Mouse (Mus musculus): ENCODE data around the gene Prss22. TPM values are rescaled to one million over a fixed set of nuclear protein-coding genes. Genes with fewer than 3 reads are reported as not detected.
A peak's percentile ranks its signal among the peaks of the same experiment; 100 is the strongest.
"Not testable (repeated sequence)": the region's sequence is repeated elsewhere in the genome, so short reads cannot be mapped to it uniquely, and the experiment has no call there.

Prss22 gene
- polyA plus RNA-seq, 1 experiment from 2014 or later = not detected

DNA sequence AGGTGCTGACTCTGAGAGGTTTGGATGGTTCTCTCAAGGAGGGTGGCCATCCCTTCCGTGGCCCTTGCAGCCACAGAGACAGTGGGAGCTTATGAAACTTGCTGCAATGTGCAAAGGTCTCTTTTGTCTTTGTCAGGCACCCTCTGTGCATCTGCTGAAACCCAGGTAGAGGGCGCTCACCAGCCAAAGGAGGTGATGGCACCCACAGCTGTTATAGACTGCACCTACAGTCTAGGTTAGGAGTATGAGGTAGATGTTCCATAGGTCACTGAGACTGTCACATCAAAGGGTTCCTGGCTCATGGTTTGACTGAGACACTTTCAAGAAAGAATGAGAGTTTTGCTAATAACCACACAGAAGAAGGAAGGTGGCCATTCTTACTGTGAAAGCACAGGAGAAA is 29.1 kb downstream of the Prss22 start:
- Histone ChIP-seq H3K9ac (ENCODE audit: low read length) (no peak overlapping the region), H3K4me3 (ENCODE audit: low read length) (no peak overlapping the region), H3K36me3 (ENCODE audit: control insufficient read depth, insufficient read depth) (no peaks in the 10 kb centered on the region), H3K27ac (ENCODE audit: low read length) (no peak overlapping the region), H3K27me3 (ENCODE audit: control insufficient read depth, insufficient read depth, low read length) (no peaks in the 10 kb centered on the region), H3K4me1 (ENCODE audit: control insufficient read depth, insufficient read depth, low read length) (no peaks in the 10 kb centered on the region), H3K4me2 (ENCODE audit: low read depth, low read length) (no peak overlapping the region), H3K9me3 (replicated peaks; ENCODE audit: control insufficient read depth, low read length) (no peaks in the 10 kb centered on the region)
- ATAC-seq (replicated peaks; ENCODE audit: extremely low read depth, insufficient read depth, low FRiP score) = no peak
- WGBS = 50% methylated on average over 2 of the region's 2 CpGs

DNA sequence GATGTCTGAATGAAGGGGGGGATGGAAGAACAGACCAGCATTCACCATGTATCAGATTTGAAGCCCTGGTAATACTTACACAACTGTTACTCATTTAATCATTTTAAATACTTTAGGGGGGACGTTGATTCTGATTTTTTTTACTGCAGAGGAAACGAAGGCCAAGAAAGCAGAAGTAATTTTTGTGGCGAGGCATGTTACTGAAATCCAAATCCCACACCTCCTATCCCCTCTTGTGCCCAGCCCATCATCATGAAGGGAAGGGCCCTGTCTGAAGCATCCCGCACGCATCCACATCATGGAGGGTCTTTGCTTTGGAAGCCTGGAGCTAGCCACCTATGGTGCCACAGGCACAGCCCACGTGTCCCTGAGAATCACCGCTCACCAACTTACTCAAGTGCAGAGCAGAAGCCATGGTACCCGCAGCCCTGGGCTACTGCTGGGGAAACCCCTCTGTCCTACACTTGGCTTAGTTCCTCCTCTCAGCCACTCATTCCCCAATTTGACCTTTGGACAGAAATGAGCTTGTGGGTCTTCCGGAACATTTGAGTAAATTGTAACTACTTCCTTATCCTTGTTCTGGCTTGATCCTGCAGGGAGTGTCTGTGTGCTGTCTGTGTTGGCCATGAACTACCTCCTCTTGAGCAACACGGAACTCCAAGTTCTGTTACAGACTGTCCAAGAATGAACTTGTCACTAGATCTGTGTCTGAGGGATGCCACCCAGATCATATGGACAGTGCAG is 31.1 kb downstream of the Prss22 start:
- 71% methylated on average over 10 of the region's 10 CpGs for whole genome bisulfite sequencing
- H3K27ac ChIP-seq (ENCODE audit: low read length) = no peak overlapping the region
- no peaks in the 10 kb centered on the region for H3K36me3 ChIP-seq (ENCODE audit: control insufficient read depth, insufficient read depth)
- H3K4me2 ChIP-seq (ENCODE audit: low read depth, low read length) = no peak overlapping the region
- no peaks in the 10 kb centered on the region for H3K4me1 ChIP-seq (ENCODE audit: control insufficient read depth, insufficient read depth, low read length)
- no peaks in the 10 kb centered on the region for H3K27me3 ChIP-seq (ENCODE audit: control insufficient read depth, insufficient read depth, low read length)
- no peak overlapping the region for H3K4me3 ChIP-seq (ENCODE audit: low read length)
- no peak overlapping the region for H3K9ac ChIP-seq (ENCODE audit: low read length)
- no peaks in the 10 kb centered on the region for H3K9me3 ChIP-seq (replicated peaks; ENCODE audit: control insufficient read depth, low read length)
- no peak for ATAC-seq (replicated peaks; ENCODE audit: extremely low read depth, insufficient read depth, low FRiP score)

- no peak overlapping the region for H3K4me3 ChIP-seq (ENCODE audit: low read length)
- ATAC-seq (replicated peaks; ENCODE audit: extremely low read depth, insufficient read depth, low FRiP score) = no peak
- no peaks in the 10 kb centered on the region for H3K4me1 ChIP-seq (ENCODE audit: control insufficient read depth, insufficient read depth, low read length)
- H3K9ac ChIP-seq (ENCODE audit: low read length) = no peak overlapping the region
- no peaks in the 10 kb centered on the region for H3K27me3 ChIP-seq (ENCODE audit: control insufficient read depth, insufficient read depth, low read length)
- 41% methylated on average over 6 of the region's 6 CpGs for WGBS
- H3K36me3 ChIP-seq (ENCODE audit: control insufficient read depth, insufficient read depth) = no peaks in the 10 kb centered on the region
- H3K27ac ChIP-seq (ENCODE audit: low read length) = no peak overlapping the region
- H3K9me3 ChIP-seq (replicated peaks; ENCODE audit: control insufficient read depth, low read length) = no peaks in the 10 kb centered on the region
- H3K4me2 ChIP-seq (ENCODE audit: low read depth, low read length) = no peak overlapping the region
Measured at GRCm38 (mm10) chr17:23965805-23966425, 32.0 kb downstream of the Prss22 start.

DNA sequence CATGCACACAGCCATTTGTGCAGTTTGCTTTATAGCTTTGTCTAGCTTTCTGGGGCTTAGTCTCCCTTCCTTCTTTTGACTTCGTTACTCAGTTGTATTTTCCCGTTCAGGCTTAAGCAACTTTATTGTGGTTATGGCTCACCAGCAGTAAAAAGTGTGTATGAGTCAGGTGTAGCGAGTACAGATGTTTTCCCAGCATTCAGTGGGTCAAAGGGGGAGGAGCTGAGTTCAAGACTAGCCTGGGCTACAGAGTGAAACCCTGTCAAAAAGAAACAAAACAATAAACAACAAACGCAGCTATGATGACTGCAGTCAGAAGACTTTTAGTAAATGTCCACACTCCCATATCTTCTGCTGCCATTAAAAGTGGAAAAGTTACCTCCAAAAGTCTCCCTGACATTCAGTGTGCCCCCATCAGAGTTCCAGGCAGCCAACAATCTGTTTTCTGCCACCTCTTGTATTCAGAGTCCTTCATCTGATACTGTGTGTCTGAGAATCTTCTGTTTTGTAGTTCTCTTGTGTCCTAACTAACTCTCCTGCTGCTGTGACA is 36.3 kb downstream of the Prss22 start:
- no peak overlapping the region for H3K27ac ChIP-seq (ENCODE audit: low read length)
- 71% methylated on average over 4 of the region's 4 CpGs for WGBS
- no peaks in the 10 kb centered on the region for H3K36me3 ChIP-seq (ENCODE audit: control insufficient read depth, insufficient read depth)
- H3K9me3 ChIP-seq (replicated peaks; ENCODE audit: control insufficient read depth, low read length) = no peaks in the 10 kb centered on the region
- no peak overlapping the region for H3K4me2 ChIP-seq (ENCODE audit: low read depth, low read length)
- no peak for ATAC-seq (replicated peaks; ENCODE audit: extremely low read depth, insufficient read depth, low FRiP score)
- no peaks in the 10 kb centered on the region for H3K27me3 ChIP-seq (ENCODE audit: control insufficient read depth, insufficient read depth, low read length)
- no peaks in the 10 kb centered on the region for H3K4me1 ChIP-seq (ENCODE audit: control insufficient read depth, insufficient read depth, low read length)
- no peak overlapping the region for H3K4me3 ChIP-seq (ENCODE audit: low read length)
- no peak overlapping the region for H3K9ac ChIP-seq (ENCODE audit: low read length)

DNA sequence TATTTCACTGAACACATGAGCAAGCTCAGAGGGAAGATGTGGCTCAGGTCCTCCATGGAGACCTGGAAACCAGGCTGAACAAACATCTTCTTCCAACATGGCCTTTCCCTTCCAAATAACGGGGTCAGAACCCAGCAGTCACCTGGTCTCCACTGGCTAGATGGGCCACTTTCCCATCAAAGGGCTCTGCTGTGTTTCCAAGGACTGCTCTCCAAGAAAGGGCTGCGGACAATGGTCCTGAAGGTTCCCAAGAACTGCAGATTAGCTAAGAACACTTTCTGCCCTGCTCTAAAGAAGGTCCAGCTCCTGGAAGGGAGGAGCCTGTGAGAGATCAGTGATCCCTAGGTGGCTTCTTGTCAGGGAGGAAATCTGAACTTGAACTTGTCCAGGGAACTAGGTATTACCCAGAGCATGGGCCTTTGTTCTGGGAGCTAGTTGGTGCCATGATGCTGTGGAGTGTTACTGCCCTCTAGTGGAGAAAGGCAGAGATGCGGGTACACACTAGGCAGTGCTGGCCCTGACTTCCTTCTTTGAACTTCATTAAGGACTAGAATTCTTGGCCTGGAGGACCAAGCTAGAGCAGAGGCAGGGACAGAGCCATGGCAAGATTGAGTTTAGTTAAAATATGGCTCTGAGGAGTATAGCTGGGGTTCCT is 37.7 kb downstream of the Prss22 start:
- no peaks in the 10 kb centered on the region for H3K4me1 ChIP-seq (ENCODE audit: control insufficient read depth, insufficient read depth, low read length)
- ATAC-seq (replicated peaks; ENCODE audit: extremely low read depth, insufficient read depth, low FRiP score) = peak; percentile 88
- WGBS = 37% methylated on average over 3 of the region's 3 CpGs
- no peaks in the 10 kb centered on the region for H3K36me3 ChIP-seq (ENCODE audit: control insufficient read depth, insufficient read depth)
- no peak overlapping the region for H3K27ac ChIP-seq (ENCODE audit: low read length)
- no peak overlapping the region for H3K4me2 ChIP-seq (ENCODE audit: low read depth, low read length)
- no peak overlapping the region for H3K4me3 ChIP-seq (ENCODE audit: low read length)
- no peaks in the 10 kb centered on the region for H3K9me3 ChIP-seq (replicated peaks; ENCODE audit: control insufficient read depth, low read length)
- no peak overlapping the region for H3K9ac ChIP-seq (ENCODE audit: low read length)
- H3K27me3 ChIP-seq (ENCODE audit: control insufficient read depth, insufficient read depth, low read length) = no peaks in the 10 kb centered on the region

GRCm38 (mm10) chr17:23955174-23955573 is 42.7 kb downstream of the Prss22 start, which contains the start of gene Sbpl:
Sbpl (minus strand) TSS chr17:23955274.
- Histone ChIP-seq H3K9ac (ENCODE audit: low read length) (no peak within 1 kb of the TSS), H3K4me3 (ENCODE audit: low read length) (no peak within 1 kb of the TSS), H3K27me3 (ENCODE audit: control insufficient read depth, insufficient read depth, low read length) (no peaks in the 10 kb centered on the region), H3K36me3 (ENCODE audit: control insufficient read depth, insufficient read depth) (no peaks in the 10 kb centered on the region), H3K4me1 (ENCODE audit: control insufficient read depth, insufficient read depth, low read length) (no peaks in the 10 kb centered on the region), H3K27ac (ENCODE audit: low read length) (no peak within 1 kb of the TSS), H3K4me2 (ENCODE audit: low read depth, low read length) (no peak within 1 kb of the TSS), H3K9me3 (replicated peaks; ENCODE audit: control insufficient read depth, low read length) (no peaks in the 10 kb centered on the region)
- WGBS = 77% methylated on average over 5 of the region's 5 CpGs
- no peak for ATAC-seq (replicated peaks; ENCODE audit: extremely low read depth, insufficient read depth, low FRiP score)

DNA sequence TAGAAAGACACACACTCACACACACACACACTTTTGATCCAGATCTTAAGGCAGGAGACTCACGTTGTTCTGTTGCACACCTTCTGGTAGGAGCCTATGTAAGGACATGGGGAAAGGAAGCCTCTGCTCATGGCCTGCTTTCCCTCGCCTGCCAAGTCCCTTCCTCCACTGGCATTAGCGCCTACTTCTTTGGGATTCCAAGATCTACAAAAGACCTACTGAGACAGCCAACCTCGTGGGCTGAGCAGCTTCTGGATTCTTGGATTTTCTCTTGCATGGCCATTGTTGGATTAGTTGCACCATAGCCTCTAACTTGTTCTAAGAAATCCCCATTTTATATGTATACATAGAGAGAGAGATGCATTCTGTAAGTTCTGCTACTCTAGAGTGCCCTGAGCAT is 47.1 kb downstream of the Prss22 start:
- WGBS = 67% methylated on average over 4 of the region's 4 CpGs

DNA sequence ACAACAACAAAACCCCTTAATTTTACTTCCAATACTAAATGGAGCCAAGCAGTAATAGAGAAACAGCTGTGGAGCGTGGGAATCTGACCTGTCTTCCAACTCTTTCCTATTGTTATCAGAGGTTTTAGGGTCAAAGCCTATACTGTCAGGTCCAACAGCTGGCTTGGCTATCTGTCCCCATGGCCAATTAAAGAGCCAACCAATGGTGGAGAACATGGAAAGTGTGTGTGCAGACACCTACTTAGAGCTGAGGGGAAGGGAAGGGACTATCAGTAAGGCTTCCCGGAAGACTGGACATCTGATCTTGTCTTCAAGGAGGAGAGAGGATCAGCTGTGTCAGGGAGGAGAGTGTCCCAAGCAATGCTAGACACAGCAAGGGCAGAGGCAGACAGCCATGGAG is 48.8 kb downstream of the Prss22 start:
- WGBS = 70% methylated on average over 2 of the region's 2 CpGs
- Histone ChIP-seq H3K4me2 (ENCODE audit: low read depth, low read length) (no peak overlapping the region), H3K9me3 (replicated peaks; ENCODE audit: control insufficient read depth, low read length) (no peaks in the 10 kb centered on the region), H3K9ac (ENCODE audit: low read length) (no peak overlapping the region), H3K27me3 (ENCODE audit: control insufficient read depth, insufficient read depth, low read length) (no peaks in the 10 kb centered on the region), H3K4me3 (ENCODE audit: low read length) (no peak overlapping the region), H3K36me3 (ENCODE audit: control insufficient read depth, insufficient read depth) (no peaks in the 10 kb centered on the region), H3K27ac (ENCODE audit: low read length) (no peak overlapping the region), H3K4me1 (ENCODE audit: control insufficient read depth, insufficient read depth, low read length) (no peaks in the 10 kb centered on the region)
- no peak for ATAC-seq (replicated peaks; ENCODE audit: extremely low read depth, insufficient read depth, low FRiP score)

More for the DNA sequence above, 47.1 kb downstream of the Prss22 start:
- not testable (repeated sequence) for H3K4me1 ChIP-seq (ENCODE audit: control insufficient read depth, insufficient read depth, low read length); H3K9ac ChIP-seq (ENCODE audit: low read length); ATAC-seq (replicated peaks; ENCODE audit: extremely low read depth, insufficient read depth, low FRiP score); H3K4me3 ChIP-seq (ENCODE audit: low read length); H3K27me3 ChIP-seq (ENCODE audit: control insufficient read depth, insufficient read depth, low read length); H3K4me2 ChIP-seq (ENCODE audit: low read depth, low read length); H3K9me3 ChIP-seq (replicated peaks; ENCODE audit: control insufficient read depth, low read length); H3K27ac ChIP-seq (ENCODE audit: low read length); H3K36me3 ChIP-seq (ENCODE audit: control insufficient read depth, insufficient read depth)

GRCm38 (mm10) chr17:23947486-23947885 is 50.4 kb downstream of the Prss22 start:
- H3K9ac ChIP-seq (ENCODE audit: low read length); H3K27ac ChIP-seq (ENCODE audit: low read length); H3K4me2 ChIP-seq (ENCODE audit: low read depth, low read length); H3K27me3 ChIP-seq (ENCODE audit: control insufficient read depth, insufficient read depth, low read length); H3K4me1 ChIP-seq (ENCODE audit: control insufficient read depth, insufficient read depth, low read length); ATAC-seq (replicated peaks; ENCODE audit: extremely low read depth, insufficient read depth, low FRiP score); H3K36me3 ChIP-seq (ENCODE audit: control insufficient read depth, insufficient read depth); H3K9me3 ChIP-seq (replicated peaks; ENCODE audit: control insufficient read depth, low read length); H3K4me3 ChIP-seq (ENCODE audit: low read length): not testable (repeated sequence)
- WGBS = 71% methylated on average over 4 of the region's 4 CpGs
